Mouse (Mus musculus): ENCODE results near the gene Gnptg.

Gene Gnptg

DNA sequence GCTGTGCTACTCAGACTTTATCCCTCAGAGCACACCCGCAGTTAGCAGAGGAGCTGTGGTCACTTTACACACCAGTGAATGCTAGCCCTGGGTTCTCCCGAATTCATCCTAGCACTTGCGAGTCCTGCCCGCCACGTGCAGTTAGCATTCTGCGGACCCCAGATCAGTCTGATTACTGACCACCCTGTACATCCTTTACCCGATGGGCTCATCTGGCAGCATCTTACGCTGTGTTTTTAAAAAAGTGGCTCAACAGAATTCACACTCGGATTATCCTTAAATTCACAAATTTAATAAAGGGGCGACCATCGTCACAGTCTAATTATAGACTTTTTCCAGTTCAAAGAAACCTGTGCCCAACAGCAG, 52.2 kb downstream of the Gnptg start:
- Histone ChIP-seq H3K9me3 (ENCODE audit: low read length) (no peaks in the 10 kb centered on the region), H3K4me3 (replicated peaks; ENCODE audit: low read length) (peak overlapping the region; percentile 87), H3K36me3 (ENCODE audit: insufficient read depth, low read length) (peaks cover 44% of the 10 kb centered on the region), H3K27me3 (ENCODE audit: insufficient read depth, low read length) (no peaks in the 10 kb centered on the region), H3K4me1 (replicated peaks; ENCODE audit: low read depth, low read length) (peaks cover 54% of the 10 kb centered on the region)
- TF ChIP-seq CTCF (conservative IDR thresholded peaks at IDR 0.05; ENCODE audit: low read length): no peak

DNA sequence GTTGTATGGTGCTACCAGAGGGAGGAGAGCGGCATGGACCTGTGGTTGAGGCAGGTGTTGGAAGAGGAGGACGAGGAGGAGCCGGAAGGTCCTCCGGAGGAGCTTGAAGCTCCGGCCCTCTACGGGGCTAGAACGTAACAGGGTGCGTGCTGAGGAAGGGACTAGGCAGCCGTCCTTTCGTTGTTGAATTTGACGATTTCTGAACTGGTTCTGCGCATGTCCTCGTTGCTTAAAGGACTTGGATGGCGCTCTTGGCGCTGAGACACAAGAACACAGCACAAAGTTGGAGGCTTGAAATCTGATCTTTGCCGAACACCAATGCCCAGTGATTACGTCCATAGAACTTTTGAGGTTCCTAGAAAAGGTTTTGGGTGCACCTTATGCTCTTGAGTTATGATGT, 55.0 kb downstream of the Gnptg start:
- Histone ChIP-seq H3K4me1 (replicated peaks; ENCODE audit: low read depth, low read length) (peaks cover 55% of the 10 kb centered on the region), H3K27me3 (ENCODE audit: insufficient read depth, low read length) (no peaks in the 10 kb centered on the region), H3K36me3 (ENCODE audit: insufficient read depth, low read length) (peaks cover 21% of the 10 kb centered on the region), H3K9me3 (ENCODE audit: low read length) (no peaks in the 10 kb centered on the region), H3K4me3 (replicated peaks; ENCODE audit: low read length) (peak overlapping the region; percentile 100)
- TF ChIP-seq CTCF (conservative IDR thresholded peaks at IDR 0.05; ENCODE audit: low read length) (no peak), POU5F1 (IDR thresholded peaks at IDR 0.05; ENCODE audit: borderline replicate concordance, low read length) (no peak), NANOG (IDR thresholded peaks at IDR 0.05; ENCODE audit: borderline replicate concordance, low read length) (no peak)

DNA sequence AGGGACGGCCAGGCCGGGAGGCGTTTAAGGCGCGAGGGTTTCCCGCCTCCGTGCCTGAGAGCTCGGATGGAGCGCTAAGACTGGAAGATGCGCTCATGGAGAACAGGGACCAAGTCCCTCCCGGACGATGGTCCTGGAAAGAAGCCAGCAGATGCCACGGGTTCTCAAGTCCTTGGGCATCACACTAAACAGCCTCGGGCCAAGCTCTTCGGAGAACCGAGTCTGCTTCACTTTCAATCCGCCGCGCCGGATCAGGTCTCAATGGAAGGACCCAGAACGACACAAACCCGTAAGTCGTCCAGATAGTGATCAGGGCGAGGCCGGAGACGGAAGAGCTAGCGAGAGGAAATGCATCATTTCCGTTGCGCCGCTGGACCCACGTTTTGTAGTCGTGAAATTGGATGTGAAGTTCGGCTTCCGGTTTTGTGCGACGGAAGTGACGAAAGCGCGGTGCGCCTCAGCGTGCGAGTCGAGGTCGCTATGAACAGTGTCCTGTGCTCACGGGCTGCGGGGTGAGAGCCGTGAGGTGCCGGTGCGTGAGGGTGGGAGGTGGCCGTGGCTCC, 55.7 kb downstream of the Gnptg start, which contains the start of gene BC003965:
Gene BC003965 (plus strand): TSS at position 426 of the 563 bp plus-strand sequence.
- TF ChIP-seq POU5F1 (IDR thresholded peaks at IDR 0.05; ENCODE audit: borderline replicate concordance, low read length) (no peak), NANOG (IDR thresholded peaks at IDR 0.05; ENCODE audit: borderline replicate concordance, low read length) (no peak), CTCF (conservative IDR thresholded peaks at IDR 0.05; ENCODE audit: low read length) (no peak)
- H3K4me3 ChIP-seq (replicated peaks; ENCODE audit: low read length): peak within 1 kb of the TSS; percentile 100
- no peaks in the 10 kb centered on the region for H3K9me3 ChIP-seq (ENCODE audit: low read length)
- H3K4me1 ChIP-seq (replicated peaks; ENCODE audit: low read depth, low read length): peaks cover 48% of the 10 kb centered on the region
- no peaks in the 10 kb centered on the region for H3K27me3 ChIP-seq (ENCODE audit: insufficient read depth, low read length)
- peaks cover 21% of the 10 kb centered on the region for H3K36me3 ChIP-seq (ENCODE audit: insufficient read depth, low read length)
